Mouse (Mus musculus) heart, adult 10 weeks (tissue): ENCODE measurements around the gene Capn2. TPM values are rescaled to one million over a fixed set of nuclear protein-coding genes. Genes with fewer than 3 reads are reported as not detected.

Source experiments
- polyA plus RNA-seq: library from polyadenylated mRNA; stranded (reverse); fragments of 350-450 nt; fragmentation: Illumina TruSeq; extraction: RNeasy Lipid Tissue Mini Kit (QIAGEN cat#74804); gene quantifications from one replicate; pipeline ENCODE4 v1.2.3, GENCODE M21; 2014; ENCODE audit warnings: low read depth, low replicate concordance

Capn2 gene
- 67.7 TPM for polyA plus RNA-seq

DNA sequence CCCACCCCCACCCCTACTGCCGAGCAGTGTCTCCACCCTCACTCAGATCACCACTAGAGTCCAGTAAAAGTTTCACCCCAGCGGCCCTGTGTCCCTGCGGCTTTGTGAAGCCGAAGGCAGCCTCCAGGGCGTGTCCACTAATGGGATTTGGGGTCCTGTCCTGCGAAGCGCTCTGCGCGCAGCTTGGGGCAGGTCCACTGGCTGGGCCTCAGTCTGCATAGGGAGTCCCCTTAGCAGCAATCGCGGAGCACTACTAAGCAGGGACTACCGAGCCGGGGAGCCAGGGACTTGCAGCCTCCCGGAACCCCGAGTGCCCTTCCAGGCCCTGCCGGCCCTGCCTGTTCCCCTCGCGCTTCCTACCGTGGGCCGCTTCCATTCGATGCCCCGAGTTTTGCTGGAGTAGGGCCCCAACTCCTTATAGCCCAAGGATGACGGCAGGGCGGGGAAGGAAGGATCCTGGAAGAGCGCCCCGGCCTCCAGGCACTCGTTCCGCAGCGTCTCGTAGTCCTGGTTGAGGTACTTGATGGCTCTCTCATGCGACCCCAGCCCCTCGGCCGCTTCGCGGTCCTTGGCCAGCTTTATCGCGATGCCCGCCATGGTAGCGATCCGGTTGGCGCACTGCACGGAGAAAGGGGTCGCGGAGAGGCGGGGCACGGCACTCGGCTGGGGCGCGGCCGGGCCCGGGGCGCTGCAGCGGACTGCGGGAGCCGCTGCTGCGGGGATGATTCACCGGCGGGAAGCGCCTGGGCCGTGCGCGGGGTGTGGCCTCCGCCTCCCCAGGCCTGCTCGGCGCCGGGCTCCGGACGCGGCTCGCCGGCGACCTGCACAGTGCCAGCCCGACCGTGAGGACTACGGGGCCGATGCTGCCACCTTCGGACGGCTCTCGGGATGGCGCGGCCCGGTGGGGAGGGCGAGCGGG is at the start of gene Capn2:
Capn2 (minus strand) TSS at position 851 of the 919 bp plus-strand sequence.

DNA sequence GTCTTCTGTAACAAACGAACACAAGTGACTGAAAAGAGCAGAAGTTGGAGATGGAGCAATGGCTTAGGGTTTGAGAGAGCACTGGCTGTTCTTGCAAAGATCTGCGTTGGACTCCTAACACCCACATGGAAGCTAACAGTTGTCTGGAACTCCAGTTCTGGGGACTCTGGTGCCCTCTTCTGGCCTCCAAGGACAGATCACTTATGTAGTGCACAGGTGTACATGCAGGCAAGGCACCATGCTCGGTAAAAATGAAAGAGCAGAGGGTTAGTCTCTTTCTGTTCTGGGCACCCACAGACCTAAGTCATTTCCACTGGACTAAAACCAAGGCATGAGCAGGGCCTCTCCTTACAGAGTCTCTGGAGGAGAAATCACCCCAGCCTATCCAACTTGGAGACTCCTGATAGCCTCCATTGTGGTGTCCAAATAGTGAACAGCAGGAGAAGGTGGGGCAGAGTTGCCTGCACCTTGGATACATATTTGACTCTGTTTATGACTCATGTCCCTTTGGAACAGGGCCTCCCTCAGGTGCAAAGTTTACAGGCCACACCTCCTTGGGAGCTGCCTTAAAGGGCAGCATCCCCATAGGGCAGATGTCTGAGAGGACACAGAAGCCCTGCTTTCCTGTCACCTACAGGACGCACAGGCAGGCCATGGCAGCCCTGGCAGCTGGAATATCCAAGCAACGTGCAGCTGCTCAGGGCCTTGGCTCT is 47.2 kb upstream of the Capn2 start, which contains the start of gene Capn8:
Capn8 (plus strand) TSS at position 600 of the 713 bp plus-strand sequence.

Other genes starting within 250 kb of the Capn2 start
- gene Degs1, start 234.8 kb downstream of the Capn2 start, polyA plus RNA-seq: 62.0 TPM
- 14.0 TPM for gene Fbxo28, start 176.0 kb downstream of the Capn2 start, polyA plus RNA-seq
- gene Trp53bp2, start 108.4 kb downstream of the Capn2 start, polyA plus RNA-seq: 8.6 TPM
- not detected for gene Capn8, start 47.4 kb upstream of the Capn2 start, polyA plus RNA-seq
- gene Ccdc185, start 231.6 kb upstream of the Capn2 start, polyA plus RNA-seq: not detected
- gene Susd4, start 246.3 kb upstream of the Capn2 start, polyA plus RNA-seq: 0.34 TPM